Mouse (Mus musculus): ENCODE data around the gene Sp2. TPM values are rescaled to one million over a fixed set of nuclear protein-coding genes. Genes with fewer than 3 reads are reported as not detected.

The Sp2 gene
- polyA plus RNA-seq, 1 experiment from 2014 or later = 15.7 TPM

GRCm38 (mm10) chr11:96967544-96968269 is 15.1 kb downstream of the Sp2 start:
- H3K4me2 ChIP-seq (ENCODE audit: low read depth, low read length) = peak overlapping the region; percentile 71
- H3K4me3 ChIP-seq (ENCODE audit: low read length) = peak overlapping the region; percentile 11; the same call in 1 of the 2 replicates
- H3K9ac ChIP-seq (ENCODE audit: low read length) = peak overlapping the region; percentile 73
- no peak for ATAC-seq (replicated peaks; ENCODE audit: extremely low read depth, insufficient read depth, low FRiP score)
- H3K4me1 ChIP-seq (ENCODE audit: control insufficient read depth, insufficient read depth, low read length) = peaks cover 59% of the 10 kb centered on the region
- H3K9me3 ChIP-seq (replicated peaks; ENCODE audit: control insufficient read depth, low read length) = no peaks in the 10 kb centered on the region
- H3K36me3 ChIP-seq (ENCODE audit: control insufficient read depth, insufficient read depth) = no peaks in the 10 kb centered on the region
- 42% methylated on average over 11 of the region's 11 CpGs for WGBS
- H3K27me3 ChIP-seq (ENCODE audit: control insufficient read depth, insufficient read depth, low read length) = no peaks in the 10 kb centered on the region
- H3K27ac ChIP-seq (ENCODE audit: low read length) = peak overlapping the region; percentile 100

- ATAC-seq (replicated peaks; ENCODE audit: extremely low read depth, insufficient read depth, low FRiP score) = no peak
- 61% methylated on average over 13 of the region's 13 CpGs for WGBS
- H3K9me3 ChIP-seq (replicated peaks; ENCODE audit: control insufficient read depth, low read length) = no peaks in the 10 kb centered on the region
- H3K4me2 ChIP-seq (ENCODE audit: low read depth, low read length) = peak overlapping the region; percentile 56
- H3K27me3 ChIP-seq (ENCODE audit: control insufficient read depth, insufficient read depth, low read length) = no peaks in the 10 kb centered on the region
- H3K9ac ChIP-seq (ENCODE audit: low read length) = peak overlapping the region; percentile 73
- no peaks in the 10 kb centered on the region for H3K36me3 ChIP-seq (ENCODE audit: control insufficient read depth, insufficient read depth)
- H3K4me3 ChIP-seq (ENCODE audit: low read length) = peak overlapping the region; percentile 11; the same call in 1 of the 2 replicates
- peaks cover 53% of the 10 kb centered on the region for H3K4me1 ChIP-seq (ENCODE audit: control insufficient read depth, insufficient read depth, low read length)
- peak overlapping the region; percentile 100 for H3K27ac ChIP-seq (ENCODE audit: low read length)
These were observed 15.7 kb downstream of the Sp2 start for GRCm38 (mm10) chr11:96966914-96967543.

- Histone ChIP-seq H3K27me3 (ENCODE audit: control insufficient read depth, insufficient read depth, low read length) (no peaks in the 10 kb centered on the region), H3K4me2 (ENCODE audit: low read depth, low read length) (no peak overlapping the region), H3K4me3 (ENCODE audit: low read length) (no peak overlapping the region), H3K27ac (ENCODE audit: low read length) (no peak overlapping the region), H3K9me3 (replicated peaks; ENCODE audit: control insufficient read depth, low read length) (no peaks in the 10 kb centered on the region), H3K9ac (ENCODE audit: low read length) (no peak overlapping the region), H3K36me3 (ENCODE audit: control insufficient read depth, insufficient read depth) (peaks cover 6% of the 10 kb centered on the region), H3K4me1 (ENCODE audit: control insufficient read depth, insufficient read depth, low read length) (peaks cover 45% of the 10 kb centered on the region)
- ATAC-seq (replicated peaks; ENCODE audit: extremely low read depth, insufficient read depth, low FRiP score) = no peak
- 88% methylated on average over 3 of the region's 3 CpGs for WGBS
These were observed 16.6 kb downstream of the Sp2 start for GRCm38 (mm10) chr11:96966172-96966571.

- Histone ChIP-seq H3K9me3 (replicated peaks; ENCODE audit: control insufficient read depth, low read length) (no peaks in the 10 kb centered on the region), H3K27me3 (ENCODE audit: control insufficient read depth, insufficient read depth, low read length) (no peaks in the 10 kb centered on the region), H3K9ac (ENCODE audit: low read length) (no peak overlapping the region), H3K4me3 (ENCODE audit: low read length) (no peak overlapping the region), H3K36me3 (ENCODE audit: control insufficient read depth, insufficient read depth) (peaks cover 24% of the 10 kb centered on the region), H3K4me2 (ENCODE audit: low read depth, low read length) (no peak overlapping the region), H3K4me1 (ENCODE audit: control insufficient read depth, insufficient read depth, low read length) (peaks cover 21% of the 10 kb centered on the region), H3K27ac (ENCODE audit: low read length) (no peak overlapping the region)
- peak; percentile 70 for ATAC-seq (replicated peaks; ENCODE audit: extremely low read depth, insufficient read depth, low FRiP score)
- WGBS = 16% methylated on average over 8 of the region's 8 CpGs
These were observed 19.2 kb downstream of the Sp2 start for GRCm38 (mm10) chr11:96963580-96963979.

GRCm38 (mm10) chr11:96957061-96957805 is 25.5 kb downstream of the Sp2 start:
- WGBS = 88% methylated on average over 10 of the region's 10 CpGs

GRCm38 (mm10) chr11:96956009-96956724 is 26.6 kb downstream of the Sp2 start:
- Histone ChIP-seq H3K27ac (ENCODE audit: low read length) (no peak overlapping the region), H3K4me1 (ENCODE audit: control insufficient read depth, insufficient read depth, low read length) (no peaks in the 10 kb centered on the region), H3K4me3 (ENCODE audit: low read length) (no peak overlapping the region), H3K9ac (ENCODE audit: low read length) (no peak overlapping the region), H3K4me2 (ENCODE audit: low read depth, low read length) (no peak overlapping the region), H3K9me3 (replicated peaks; ENCODE audit: control insufficient read depth, low read length) (no peaks in the 10 kb centered on the region), H3K27me3 (ENCODE audit: control insufficient read depth, insufficient read depth, low read length) (no peaks in the 10 kb centered on the region), H3K36me3 (ENCODE audit: control insufficient read depth, insufficient read depth) (peaks cover 57% of the 10 kb centered on the region)
- no peak for ATAC-seq (replicated peaks; ENCODE audit: extremely low read depth, insufficient read depth, low FRiP score)
- 59% methylated on average over 20 of the region's 20 CpGs for WGBS

More at GRCm38 (mm10) chr11:96957061-96957805, 25.5 kb downstream of the Sp2 start:
- H3K27ac ChIP-seq (ENCODE audit: low read length) = no peak overlapping the region
- no peak overlapping the region for H3K4me2 ChIP-seq (ENCODE audit: low read depth, low read length)
- no peaks in the 10 kb centered on the region for H3K4me1 ChIP-seq (ENCODE audit: control insufficient read depth, insufficient read depth, low read length)
- no peaks in the 10 kb centered on the region for H3K9me3 ChIP-seq (replicated peaks; ENCODE audit: control insufficient read depth, low read length)
- peaks cover 57% of the 10 kb centered on the region for H3K36me3 ChIP-seq (ENCODE audit: control insufficient read depth, insufficient read depth)
- H3K27me3 ChIP-seq (ENCODE audit: control insufficient read depth, insufficient read depth, low read length) = no peaks in the 10 kb centered on the region
- no peak overlapping the region for H3K9ac ChIP-seq (ENCODE audit: low read length)
- no peak for ATAC-seq (replicated peaks; ENCODE audit: extremely low read depth, insufficient read depth, low FRiP score)
- no peak overlapping the region for H3K4me3 ChIP-seq (ENCODE audit: low read length)

GRCm38 (mm10) chr11:96955094-96955493 is 27.7 kb downstream of the Sp2 start:
- H3K36me3 ChIP-seq (ENCODE audit: control insufficient read depth, insufficient read depth) = peaks cover 54% of the 10 kb centered on the region
- H3K27ac ChIP-seq (ENCODE audit: low read length) = no peak overlapping the region

GRCm38 (mm10) chr11:96952896-96953295 is 29.9 kb downstream of the Sp2 start:
- 70% methylated on average over 6 of the region's 6 CpGs for WGBS
- Histone ChIP-seq H3K36me3 (ENCODE audit: control insufficient read depth, insufficient read depth) (peaks cover 44% of the 10 kb centered on the region), H3K4me1 (ENCODE audit: control insufficient read depth, insufficient read depth, low read length) (no peaks in the 10 kb centered on the region), H3K9me3 (replicated peaks; ENCODE audit: control insufficient read depth, low read length) (no peaks in the 10 kb centered on the region), H3K4me2 (ENCODE audit: low read depth, low read length) (no peak overlapping the region), H3K27ac (ENCODE audit: low read length) (no peak overlapping the region), H3K9ac (ENCODE audit: low read length) (no peak overlapping the region), H3K4me3 (ENCODE audit: low read length) (no peak overlapping the region), H3K27me3 (ENCODE audit: control insufficient read depth, insufficient read depth, low read length) (no peaks in the 10 kb centered on the region)
- ATAC-seq (replicated peaks; ENCODE audit: extremely low read depth, insufficient read depth, low FRiP score) = no peak

More at GRCm38 (mm10) chr11:96955094-96955493, 27.7 kb downstream of the Sp2 start:
- H3K4me3 ChIP-seq (ENCODE audit: low read length) = no peak overlapping the region
- no peaks in the 10 kb centered on the region for H3K9me3 ChIP-seq (replicated peaks; ENCODE audit: control insufficient read depth, low read length)
- no peak overlapping the region for H3K4me2 ChIP-seq (ENCODE audit: low read depth, low read length)
- no peaks in the 10 kb centered on the region for H3K27me3 ChIP-seq (ENCODE audit: control insufficient read depth, insufficient read depth, low read length)
- H3K4me1 ChIP-seq (ENCODE audit: control insufficient read depth, insufficient read depth, low read length) = no peaks in the 10 kb centered on the region
- H3K9ac ChIP-seq (ENCODE audit: low read length) = no peak overlapping the region
- WGBS = 90% methylated on average over 4 of the region's 4 CpGs
- ATAC-seq (replicated peaks; ENCODE audit: extremely low read depth, insufficient read depth, low FRiP score) = no peak

All from heart, embryonic 16.5 days (tissue).